Mouse (Mus musculus): ENCODE data around the gene Golga2.

GRCm38 (mm10) chr2:32308870-32309568, 21.8 kb downstream of the Golga2 start:
- TF ChIP-seq CTCF (IDR thresholded peaks at IDR 0.05; ENCODE audit: control insufficient read depth, insufficient read depth, insufficient read length) (no peak), MYOG (IDR thresholded peaks at IDR 0.05; ENCODE audit: control insufficient read depth, extremely low read depth, insufficient read length) (no peak), MAX (IDR thresholded peaks at IDR 0.05) (no peak), USF1 (IDR thresholded peaks at IDR 0.05; ENCODE audit: low read depth) (no peak), CEBPB (IDR thresholded peaks at IDR 0.05; ENCODE audit: low read depth) (no peak), MYOD1 (IDR thresholded peaks at IDR 0.05; ENCODE audit: control insufficient read depth, insufficient read length, low read depth) (no peak)

All from C2C12 (cell line).